Comparison of ENCODE assay signal across 7 mouse cellular contexts in the genomic region with DNA sequence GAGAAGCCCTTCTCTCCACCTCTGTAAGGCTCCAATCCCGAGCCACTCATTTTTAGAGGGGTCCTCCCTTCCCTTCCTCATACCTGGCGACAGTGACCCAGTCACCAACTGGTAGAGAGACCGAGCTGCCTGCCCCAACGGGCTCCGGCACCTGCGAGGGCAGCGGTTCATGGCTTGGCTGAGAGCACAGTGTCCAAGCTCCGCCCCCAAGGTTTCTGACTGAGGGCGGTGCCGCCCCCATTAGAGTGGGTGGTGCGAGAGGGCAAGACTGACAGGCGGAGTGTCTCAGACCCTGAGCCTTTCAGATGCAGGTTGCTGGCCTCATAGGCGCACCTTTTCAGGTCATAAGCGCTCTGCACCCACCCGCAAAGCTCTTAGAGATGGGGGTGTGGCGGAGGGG. TPM values are rescaled to one million over a fixed set of nuclear protein-coding genes. Genes with fewer than 3 reads are reported as not detected.
A peak's percentile ranks its signal among the peaks of the same experiment; 100 is the strongest.
DNase-seq lines count a peak whose midpoint lies in the region; ATAC-seq and TF ChIP-seq lines count a peak whose summit lies in the region.

No protein-coding gene starts in this region.

- no peak for TF ChIP-seq CTCF in liver, postnatal 0 days (IDR thresholded peaks at IDR 0.05; ENCODE audit: low read depth)

- H3K27me3 ChIP-seq in forebrain, embryonic 10.5 days (ENCODE audit: poor library complexity, severe bottlenecking), result peaks cover 64% of the 10 kb centered on the region
- peaks cover 9% of the 10 kb centered on the region; the same call in 1 of the 2 replicates for H3K27me3 ChIP-seq in intestine, embryonic 15.5 days (replicated peaks)
- H3K27me3 ChIP-seq in liver, postnatal 0 days (ENCODE audit: insufficient read depth, low read length), result peaks cover 30% of the 10 kb centered on the region
- peaks cover 8% of the 10 kb centered on the region; the same call in 1 of the 2 replicates for H3K27me3 ChIP-seq in neural tube, embryonic 12.5 days (replicated peaks)

- in situ Hi-C loops in ES-E14 (cut with MboI; ENCODE audit: low sequenced_read_pairs in 2 of 2, unreplicated experiment in 2 of 2), result loop anchor here in 1 of 2 experiments (10.0 kb wide), 1 partner anchor 203 kb away; no protein-coding TSS in a partner anchor

- peak; percentile 80 for DNase-seq in ES-E14 (ENCODE audit: low read depth, low spot score)
- DNase-seq in adrenal gland, adult 2 months, result peak; percentile 83
- DNase-seq in forebrain, embryonic 10.5 days (ENCODE audit: extremely low spot score, low spot score), result peak; percentile 62
- DNase-seq in liver, postnatal 0 days, result peak; percentile 74
- no peak for DNase-seq in right cerebral cortex, postnatal 14 days

- H3K27ac ChIP-seq in ES-E14 (ENCODE audit: insufficient read depth, low read depth, low read length, poor library complexity, severe bottlenecking), result no peak overlapping the region
- no peak overlapping the region for H3K27ac ChIP-seq in forebrain, embryonic 10.5 days
- H3K27ac ChIP-seq in intestine, embryonic 15.5 days, result no peak overlapping the region
- no peak overlapping the region for H3K27ac ChIP-seq in liver, postnatal 0 days (ENCODE audit: low read depth)
- no peak overlapping the region for H3K27ac ChIP-seq in neural tube, embryonic 12.5 days

- H3K36me3 ChIP-seq in ES-E14 (ENCODE audit: control insufficient read depth, insufficient read depth, low read length, poor library complexity, severe bottlenecking), result no peaks in the 10 kb centered on the region
- H3K36me3 ChIP-seq in forebrain, embryonic 10.5 days (replicated peaks), result no peaks in the 10 kb centered on the region
- no peaks in the 10 kb centered on the region for H3K36me3 ChIP-seq in intestine, embryonic 15.5 days
- H3K36me3 ChIP-seq in liver, postnatal 0 days (replicated peaks; ENCODE audit: insufficient read depth, low read length), result no peaks in the 10 kb centered on the region
- no peaks in the 10 kb centered on the region for H3K36me3 ChIP-seq in neural tube, embryonic 12.5 days

- no peaks in the 10 kb centered on the region for H3K9me3 ChIP-seq in ES-E14 (ENCODE audit: control insufficient read depth, insufficient read depth, low read depth, low read length)
- H3K9me3 ChIP-seq in forebrain, embryonic 10.5 days, result no peaks in the 10 kb centered on the region
- no peaks in the 10 kb centered on the region for H3K9me3 ChIP-seq in intestine, embryonic 15.5 days
- H3K9me3 ChIP-seq in liver, postnatal 0 days (ENCODE audit: low read length), result no peaks in the 10 kb centered on the region
- H3K9me3 ChIP-seq in neural tube, embryonic 12.5 days, result no peaks in the 10 kb centered on the region

- peak overlapping the region; percentile 60 for H3K4me2 ChIP-seq in intestine, embryonic 15.5 days (replicated peaks)
- H3K4me2 ChIP-seq in liver, postnatal 0 days (ENCODE audit: low read depth, low read length), result peak overlapping the region; percentile 71
- peak overlapping the region; percentile 64 for H3K4me2 ChIP-seq in neural tube, embryonic 12.5 days (replicated peaks)

- H3K4me3 ChIP-seq in ES-E14 (ENCODE audit: insufficient read depth in 1 of 2, low read depth in 1 of 2, low read length in 2 of 2, poor library complexity in 1 of 2, severe bottlenecking in 1 of 2), result peak overlapping the region; percentile 50 to 76
- peak overlapping the region; percentile 47 for H3K4me3 ChIP-seq in forebrain, embryonic 10.5 days
- peak overlapping the region; percentile 15 for H3K4me3 ChIP-seq in intestine, embryonic 15.5 days (replicated peaks)
- H3K4me3 ChIP-seq in liver, postnatal 0 days (ENCODE audit: low read depth, low read length), result peak overlapping the region; percentile 26; the same call in 1 of the 2 replicates
- H3K4me3 ChIP-seq in neural tube, embryonic 12.5 days, result peak overlapping the region; percentile 25

- ATAC-seq in intestine, embryonic 15.5 days, result peak; percentile 72
- ATAC-seq in liver, postnatal 0 days, result peak; percentile 44; the same call in 1 of the 2 replicates
- ATAC-seq in neural tube, embryonic 12.5 days (ENCODE audit: low FRiP score, low read depth), result peak; percentile 54

- H3K4me1 ChIP-seq in ES-E14 (ENCODE audit: control insufficient read depth in 2 of 2, insufficient read depth in 2 of 2, low read length in 2 of 2, poor library complexity in 1 of 2), result peaks cover 2 to 18% of the 10 kb centered on the region in 2 experiments; a peak in 2 of 4 replicates
- H3K4me1 ChIP-seq in forebrain, embryonic 10.5 days, result peaks cover 54% of the 10 kb centered on the region
- H3K4me1 ChIP-seq in intestine, embryonic 15.5 days (replicated peaks), result peaks cover 33% of the 10 kb centered on the region
- peaks cover 18% of the 10 kb centered on the region for H3K4me1 ChIP-seq in liver, postnatal 0 days (ENCODE audit: insufficient read depth)
- H3K4me1 ChIP-seq in neural tube, embryonic 12.5 days, result peaks cover 45% of the 10 kb centered on the region

- no peak overlapping the region for H3K9ac ChIP-seq in ES-E14 (ENCODE audit: insufficient read depth, low read depth, low read length, poor library complexity, severe bottlenecking)
- H3K9ac ChIP-seq in intestine, embryonic 15.5 days, result no peak overlapping the region
- no peak overlapping the region for H3K9ac ChIP-seq in liver, postnatal 0 days (replicated peaks)
- H3K9ac ChIP-seq in neural tube, embryonic 12.5 days, result peak overlapping the region; percentile 8; the same call in 1 of the 2 replicates

- WGBS in forebrain, embryonic 10.5 days, result 2% methylated on average over 16 of the region's 16 CpGs
- WGBS in intestine, embryonic 15.5 days, result 1% methylated on average over 16 of the region's 16 CpGs
- WGBS in liver, postnatal 0 days (ENCODE audit: insufficient replicate concordance), result 2% methylated on average over 16 of the region's 16 CpGs
- under 1% methylated on average over 16 of the region's 16 CpGs for WGBS in neural tube, embryonic 12.5 days

- no peak for TF ChIP-seq EP300 in liver, postnatal 0 days (IDR thresholded peaks at IDR 0.05; ENCODE audit: low read depth)

TF ChIP-seq in ES-E14, 5 proteins besides CTCF, POLR2A, EP300 and RAD21:
- TF ChIP-seq ZNF384 (IDR thresholded peaks at IDR 0.05; ENCODE audit: low read depth, low read length) (no peak), ZC3H11A (IDR thresholded peaks at IDR 0.05; ENCODE audit: borderline replicate concordance, low read depth, low read length) (no peak), CHD2 (IDR thresholded peaks at IDR 0.05; ENCODE audit: low read depth, low read length) (no peak), HCFC1 (IDR thresholded peaks at IDR 0.05; ENCODE audit: borderline replicate concordance, insufficient read depth, low read length) (no peak), MAFK (IDR thresholded peaks at IDR 0.05; ENCODE audit: insufficient read depth, low read depth, low read length) (no peak)

RNA-seq across cellular contexts. Expression of gene Kcnip2, which starts 3.7 kb away (rescaled TPM):
- total RNA-seq in ES-E14 (2012; rRNA removed), result 0.85 and 3.4 TPM in 2 replicates
- under 1 TPM; 0.12 to 0.38 TPM for total RNA-seq in adrenal gland, adult 2 months (2021)
- polyA plus RNA-seq in adrenal gland, adult 2 months (2012; rRNA removed), result 0.25 and 0.28 TPM in 2 replicates
- polyA plus RNA-seq in forebrain, embryonic 10.5 days (2016; fragmentation: Nextera tagmentation; extraction: Ambion mirVana), result 0.71 and 0.86 TPM in 2 replicates
- polyA plus RNA-seq in intestine, embryonic 15.5 days (2015; fragmentation: Nextera tagmentation; extraction: Ambion mirVana), result 1.6 and 1.8 TPM in 2 replicates
- polyA plus RNA-seq in liver, postnatal 0 days (2015; fragmentation: Nextera tagmentation; extraction: Ambion mirVana), result 0.59 and 0.71 TPM in 2 replicates
- polyA plus RNA-seq in neural tube, embryonic 12.5 days (2016; fragmentation: Nextera tagmentation; extraction: Ambion mirVana), result 4.5 and 4.8 TPM in 2 replicates

RNA-seq across cellular contexts. Expression of gene Mgea5, which starts 28.5 kb away (rescaled TPM):
- total RNA-seq in ES-E14 (2012; rRNA removed), result 86.7 and 94.7 TPM in 2 replicates
- total RNA-seq in adrenal gland, adult 2 months (2021), result 10 to 100 TPM; 55.8 to 85.1 TPM
- polyA plus RNA-seq in adrenal gland, adult 2 months (2012; rRNA removed), result 5.4 and 8.2 TPM in 2 replicates
- polyA plus RNA-seq in forebrain, embryonic 10.5 days (2016; fragmentation: Nextera tagmentation; extraction: Ambion mirVana), result 59.2 and 63.9 TPM in 2 replicates
- 36.3 and 36.4 TPM in 2 replicates for polyA plus RNA-seq in intestine, embryonic 15.5 days (2015; fragmentation: Nextera tagmentation; extraction: Ambion mirVana)
- polyA plus RNA-seq in liver, postnatal 0 days (2015; fragmentation: Nextera tagmentation; extraction: Ambion mirVana), result 10.3 and 10.8 TPM in 2 replicates
- polyA plus RNA-seq in neural tube, embryonic 12.5 days (2016; fragmentation: Nextera tagmentation; extraction: Ambion mirVana), result 102 and 109 TPM in 2 replicates
